Mouse (Mus musculus) layer of hippocampus, adult 11-12 months (tissue): Measurements from ENCODE around the gene Dync1i1.

Experiments
- DNase-seq: peaks from one replicate; pipeline ENCODE4 v3.0.0; 2022; ENCODE audit warnings: low spot score

Gene Dync1i1

DNA sequence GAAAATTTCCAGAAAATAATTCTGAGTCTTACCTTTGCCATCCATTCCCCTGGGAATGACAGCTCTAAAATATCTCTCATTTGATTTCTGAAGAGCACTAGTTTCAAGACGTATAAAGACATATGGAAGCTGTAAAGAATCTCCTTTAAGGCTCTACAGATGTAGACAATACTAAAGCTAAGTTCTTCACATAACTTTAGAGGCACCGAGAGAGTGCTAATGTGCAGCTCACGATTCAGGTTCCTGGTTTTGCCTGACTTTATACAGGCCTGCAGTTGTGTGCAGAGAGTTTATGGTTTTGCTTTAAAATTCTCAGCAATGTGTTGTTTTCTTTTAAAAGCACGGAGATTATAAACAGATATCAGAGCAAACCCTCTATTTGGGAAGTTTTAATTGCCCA, 242.1 kb downstream of the Dync1i1 start:
- DNase-seq: no peak

DNA sequence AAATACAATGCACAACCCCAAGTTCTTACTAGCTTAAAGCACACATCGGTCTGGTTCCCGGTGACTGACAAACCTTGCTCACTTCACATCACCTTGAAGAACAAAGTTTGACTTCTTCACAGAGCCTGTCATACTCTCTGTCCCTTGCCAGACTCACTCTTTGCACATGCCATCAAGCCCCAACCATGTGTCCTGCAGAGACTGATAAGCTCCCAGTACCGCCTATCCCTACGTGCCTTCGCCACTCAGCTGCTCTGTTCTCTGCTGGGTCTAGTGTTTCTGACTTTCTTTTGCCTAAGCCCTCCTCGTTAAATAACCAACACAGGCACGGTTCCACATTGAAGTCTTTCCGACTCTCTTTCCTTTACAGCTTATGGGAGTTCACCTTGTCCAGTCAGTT, 244.2 kb downstream of the Dync1i1 start:
- DNase-seq: no peak

DNA sequence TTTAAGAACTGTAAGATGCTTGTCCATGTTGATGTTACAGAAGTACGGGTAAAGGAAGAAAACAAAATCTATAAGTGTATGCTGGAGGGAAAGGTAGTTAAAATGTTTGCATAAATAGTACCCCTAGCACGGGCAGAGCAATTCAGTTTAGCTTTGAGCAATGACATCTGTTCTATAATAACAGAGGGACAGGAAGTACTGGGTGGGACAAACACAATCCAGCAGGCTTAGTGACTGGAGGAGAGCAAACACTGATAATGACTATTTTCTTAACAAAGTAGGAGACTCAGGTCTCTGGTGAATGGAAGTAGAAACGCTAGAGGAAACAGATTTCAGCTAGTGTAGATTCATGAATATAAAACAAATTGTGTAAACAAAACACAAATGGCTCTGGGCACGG, 250.8 kb downstream of the Dync1i1 start:
- DNase-seq: no peak

DNA sequence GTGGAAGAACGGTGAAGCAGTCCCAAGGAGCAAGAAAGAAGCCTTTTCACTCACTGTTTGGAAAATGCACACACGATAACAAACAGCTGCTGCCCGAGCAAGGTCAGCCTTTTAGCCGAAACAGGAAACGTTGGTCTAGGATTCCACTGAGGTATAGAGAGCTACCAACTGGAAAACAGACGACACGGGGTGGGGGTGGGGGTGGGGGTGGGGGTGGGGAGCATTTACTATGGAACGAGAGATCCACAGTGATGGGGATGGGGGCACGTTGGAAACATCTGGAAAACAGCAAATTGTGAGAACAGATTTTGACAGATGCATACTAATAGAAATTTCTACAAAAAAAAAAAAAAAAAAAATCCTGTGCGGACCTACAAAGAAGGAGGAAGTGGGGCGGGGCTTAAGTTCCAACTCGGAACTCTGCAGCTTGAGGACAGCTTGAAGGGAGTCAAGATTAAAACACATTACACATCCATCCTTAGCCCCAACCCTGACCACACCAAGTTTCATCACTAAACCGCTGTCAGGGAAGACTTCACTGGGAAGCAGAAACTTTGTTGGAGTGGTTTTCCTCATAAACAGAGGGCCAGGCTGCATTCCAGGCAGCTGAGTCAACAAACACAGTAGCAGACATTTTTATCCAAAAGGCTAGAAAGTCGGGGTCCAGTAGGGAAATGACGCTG, 251.9 kb downstream of the Dync1i1 start:
- no peak for DNase-seq

DNA sequence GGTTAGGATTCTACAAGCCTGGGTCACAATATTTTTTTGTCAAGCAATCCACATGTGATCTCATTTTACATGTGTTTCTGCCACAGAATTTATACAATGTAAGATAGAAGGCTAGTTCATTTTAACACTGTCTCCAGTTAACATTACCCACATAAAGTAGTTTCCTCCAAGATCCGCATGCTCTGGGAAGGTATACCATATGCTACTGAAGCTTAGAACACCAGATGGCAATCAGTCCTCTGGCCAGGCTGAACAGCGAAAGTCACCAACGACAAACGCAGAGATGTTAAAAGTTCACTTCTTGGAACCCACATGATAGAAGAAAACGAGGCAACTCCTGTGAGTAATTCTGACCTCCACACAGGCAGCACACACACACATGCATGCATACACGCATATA, 265.8 kb downstream of the Dync1i1 start:
- DNase-seq: no peak

DNA sequence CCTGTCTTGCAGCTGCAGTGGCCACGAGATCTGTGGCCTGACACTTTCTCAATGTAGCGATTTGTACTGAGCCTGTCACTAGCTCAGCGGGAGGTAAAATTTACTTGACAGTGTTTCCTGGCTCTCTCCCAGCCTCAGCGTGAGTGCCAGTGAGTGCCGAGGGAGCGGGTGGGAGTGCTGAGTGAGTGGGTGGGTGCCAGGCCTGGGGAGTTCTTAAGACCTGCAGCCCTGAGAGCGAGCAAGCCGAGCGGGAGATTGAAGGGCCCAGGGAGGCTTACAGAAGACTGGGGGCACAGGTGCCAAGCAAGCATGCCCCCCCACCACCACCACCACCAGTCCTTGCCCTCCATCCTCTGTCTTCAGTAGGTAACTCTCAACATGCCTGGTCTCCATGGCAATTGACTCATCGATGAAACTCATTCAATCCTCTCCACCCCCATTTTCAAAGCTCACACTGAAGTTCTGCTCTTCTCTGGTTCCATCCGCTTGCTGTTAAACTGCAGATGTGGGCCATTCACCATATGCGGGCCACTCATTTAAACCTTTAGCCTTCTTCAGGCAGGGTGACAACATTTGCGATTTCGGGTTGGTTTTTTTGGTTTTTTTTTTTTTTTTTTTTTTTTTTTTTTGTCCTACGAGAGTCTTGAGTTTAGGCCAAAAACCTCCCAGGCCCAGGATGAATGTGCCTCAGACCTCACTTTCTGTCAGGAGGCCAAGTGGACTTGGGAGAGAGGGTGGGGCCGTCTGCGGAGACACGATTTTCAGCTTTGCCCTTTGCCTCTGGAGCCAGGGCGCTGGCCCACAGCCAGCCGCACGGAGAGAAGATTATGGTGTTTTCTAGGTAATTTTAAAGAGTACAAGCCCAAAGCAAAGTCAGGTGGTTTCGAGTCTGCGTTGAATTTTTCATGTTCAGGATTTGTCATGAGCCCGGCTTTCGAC, 266.6 kb downstream of the Dync1i1 start:
- DNase-seq: peak; percentile 40

DNA sequence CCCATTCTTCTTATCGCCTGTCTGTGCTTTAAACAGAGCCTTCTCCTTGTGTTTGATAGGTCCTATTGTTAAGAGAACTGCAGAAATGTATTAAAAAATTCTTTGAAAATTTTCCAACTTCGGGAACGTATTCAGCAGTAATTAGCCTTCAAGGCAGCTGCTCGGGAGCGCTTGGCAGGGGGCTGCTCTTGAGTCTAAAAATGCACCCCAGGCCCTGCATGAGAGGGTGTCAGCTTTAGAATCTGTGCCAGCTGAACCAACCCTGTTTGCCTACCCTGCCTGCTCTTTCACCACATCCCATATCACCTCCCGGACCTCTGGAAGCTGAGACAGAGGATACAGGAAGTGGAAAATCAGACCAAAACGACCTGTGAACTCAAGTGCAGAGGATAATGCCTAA, 267.6 kb downstream of the Dync1i1 start:
- no peak for DNase-seq

DNA sequence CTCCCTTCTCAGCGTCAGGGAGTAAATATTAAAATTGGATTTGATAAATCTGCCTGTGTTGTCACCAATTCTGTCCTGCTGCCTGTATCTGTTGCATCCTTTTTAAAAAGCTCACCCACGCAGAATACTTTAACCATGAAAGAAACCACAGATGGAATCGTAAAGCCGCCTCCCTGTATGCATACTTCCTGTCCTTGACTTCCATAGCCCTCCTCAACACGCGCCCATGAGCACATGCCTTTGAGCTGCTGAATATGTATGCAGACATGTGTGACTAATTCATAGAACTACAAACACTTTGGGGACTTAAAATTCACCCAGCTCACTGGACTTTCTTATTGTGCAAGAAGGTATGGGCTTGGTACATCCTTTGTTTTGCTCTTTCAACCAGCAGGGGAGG, 272.1 kb downstream of the Dync1i1 start:
- DNase-seq: no peak

DNA sequence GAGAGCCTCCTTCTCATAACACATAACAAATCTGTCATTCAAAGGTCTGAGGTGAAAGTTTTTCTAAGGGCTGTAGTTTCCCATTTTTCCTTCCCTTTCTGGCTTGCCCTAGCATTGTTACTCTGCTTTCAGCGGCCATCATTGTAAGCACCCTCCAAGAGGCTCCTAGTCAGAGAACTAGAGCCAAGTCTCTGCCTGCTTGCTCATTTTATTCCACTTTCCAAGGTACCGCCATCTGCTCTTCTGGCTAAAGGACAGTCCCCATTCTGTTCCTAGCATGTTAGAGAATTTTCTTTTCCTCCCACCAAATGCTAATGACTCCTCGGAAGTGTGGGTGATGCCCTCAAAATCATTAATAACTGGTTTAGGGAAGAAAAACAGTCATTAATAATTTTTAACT, 276.6 kb downstream of the Dync1i1 start:
- DNase-seq: no peak

DNA sequence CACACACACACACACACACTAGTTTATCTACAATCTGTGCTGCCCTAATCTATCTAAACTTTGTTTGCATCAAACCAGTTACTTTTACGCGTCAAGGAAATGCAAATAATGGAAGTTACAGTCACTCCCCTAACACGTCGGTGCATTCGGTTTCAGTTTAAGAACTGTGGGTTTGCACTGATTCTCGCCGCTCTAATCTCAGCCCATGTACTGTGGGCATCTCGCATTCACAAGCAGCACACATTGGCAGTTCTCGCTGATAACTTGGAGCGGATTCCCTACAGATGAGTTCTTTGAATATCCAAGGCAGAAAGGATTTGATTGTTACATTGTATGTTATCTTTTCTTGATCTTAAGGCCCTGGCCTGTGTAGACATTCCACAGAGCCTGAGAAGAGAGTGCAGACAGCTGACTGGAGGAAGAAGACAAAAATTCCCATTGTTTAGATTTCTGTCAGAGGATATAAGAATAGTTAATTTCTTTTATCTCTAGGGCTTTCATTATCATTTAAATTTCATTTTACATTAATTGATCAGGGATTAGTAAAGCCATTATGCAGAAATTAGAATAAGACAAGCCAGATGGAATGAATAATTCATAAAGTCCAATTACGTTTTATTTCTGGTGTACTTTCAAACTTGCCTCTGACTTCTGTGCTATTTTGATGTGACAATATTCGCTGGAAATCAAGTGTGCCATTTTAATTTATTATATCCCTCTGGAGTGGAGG, 279.5 kb downstream of the Dync1i1 start:
- DNase-seq: no peak

DNA sequence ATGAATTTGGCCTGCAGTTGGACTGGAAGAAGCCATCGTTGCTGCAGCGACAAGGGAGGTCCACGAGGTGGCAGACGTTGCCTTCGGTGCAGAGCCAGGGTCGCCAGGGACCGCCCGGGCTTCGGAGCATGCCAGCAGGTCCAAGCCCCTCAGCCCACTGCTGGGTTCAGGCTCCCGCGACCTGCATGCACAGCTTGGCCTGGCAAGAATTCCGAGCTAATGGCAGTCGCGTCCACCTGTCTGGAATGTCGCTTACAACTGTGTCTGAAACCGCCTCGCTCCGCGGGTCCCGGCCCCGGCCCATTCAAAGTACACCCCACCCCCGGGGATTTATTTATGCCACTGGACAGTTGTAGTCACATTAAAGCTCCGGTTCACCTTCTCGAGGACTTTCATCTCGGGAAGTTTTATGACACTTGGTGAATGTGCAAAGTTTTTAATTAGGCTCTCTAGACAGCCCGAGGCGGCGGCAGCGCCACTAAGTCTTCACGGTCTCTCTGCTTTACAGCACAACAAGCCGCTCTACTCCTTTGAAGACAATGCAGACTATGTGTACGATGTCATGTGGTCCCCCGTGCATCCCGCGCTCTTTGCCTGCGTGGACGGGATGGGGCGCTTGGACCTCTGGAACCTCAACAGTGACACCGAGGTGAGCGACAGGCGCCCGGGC, 280.5 kb downstream of the Dync1i1 start:
- DNase-seq: peak; percentile 72

DNA sequence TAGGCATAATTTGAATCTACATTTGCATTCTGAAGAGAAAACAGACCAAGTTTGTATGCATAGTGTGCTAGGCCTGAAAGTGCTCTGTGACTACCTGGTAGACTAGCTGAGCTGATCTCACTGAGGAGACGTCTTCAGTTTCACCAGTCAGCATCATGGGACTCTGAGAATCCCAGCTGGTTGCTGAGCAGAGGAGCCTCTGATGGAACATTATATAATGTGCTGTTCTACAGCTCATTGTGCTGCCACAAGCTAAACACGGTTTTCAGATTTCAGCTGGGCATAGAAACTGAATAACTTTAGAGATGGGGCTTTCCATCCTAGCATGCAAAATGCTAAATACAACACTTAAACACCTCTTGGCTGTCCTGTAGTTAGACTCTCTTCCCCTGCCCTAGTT, 285.9 kb downstream of the Dync1i1 start:
- DNase-seq: no peak

DNA sequence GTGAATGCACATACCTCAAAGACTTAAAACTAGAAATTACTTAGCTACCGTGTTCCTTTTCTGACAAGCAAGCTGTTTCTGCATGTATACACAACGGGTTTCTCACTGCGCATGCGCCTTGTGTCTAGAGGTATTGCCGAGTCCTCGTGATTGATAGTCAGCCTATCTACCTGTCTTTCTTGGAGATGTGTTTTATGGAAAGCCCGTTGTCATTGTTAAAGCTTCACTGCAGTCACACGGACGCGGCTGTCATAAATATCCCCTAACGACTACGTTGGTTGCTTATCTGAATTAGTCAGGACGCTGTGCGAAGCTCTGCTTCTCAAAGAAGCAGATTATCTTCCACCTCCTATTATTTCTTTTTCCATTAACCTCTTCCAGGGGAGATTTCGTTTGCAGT, 290.2 kb downstream of the Dync1i1 start:
- no peak for DNase-seq

DNA sequence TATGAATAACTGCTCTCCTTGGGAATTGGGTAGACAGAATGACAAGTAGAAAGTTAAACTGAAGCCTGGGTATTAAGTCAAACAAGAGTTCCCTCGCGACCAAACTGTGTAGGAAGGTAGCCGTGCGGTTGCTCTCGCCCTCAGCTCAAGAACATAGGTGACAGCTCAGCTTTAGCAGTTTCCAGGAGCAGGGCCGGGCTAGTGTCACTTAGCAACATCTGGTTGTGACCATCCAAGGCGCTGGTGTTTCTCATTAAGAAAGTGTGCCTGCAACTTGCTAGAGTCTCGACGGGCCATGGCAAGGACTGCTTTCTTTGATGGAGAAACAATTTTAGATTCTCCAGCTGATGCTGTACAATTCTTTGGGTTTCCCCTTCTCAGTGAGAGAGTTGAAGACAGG, 291.5 kb downstream of the Dync1i1 start:
- DNase-seq: no peak

DNA sequence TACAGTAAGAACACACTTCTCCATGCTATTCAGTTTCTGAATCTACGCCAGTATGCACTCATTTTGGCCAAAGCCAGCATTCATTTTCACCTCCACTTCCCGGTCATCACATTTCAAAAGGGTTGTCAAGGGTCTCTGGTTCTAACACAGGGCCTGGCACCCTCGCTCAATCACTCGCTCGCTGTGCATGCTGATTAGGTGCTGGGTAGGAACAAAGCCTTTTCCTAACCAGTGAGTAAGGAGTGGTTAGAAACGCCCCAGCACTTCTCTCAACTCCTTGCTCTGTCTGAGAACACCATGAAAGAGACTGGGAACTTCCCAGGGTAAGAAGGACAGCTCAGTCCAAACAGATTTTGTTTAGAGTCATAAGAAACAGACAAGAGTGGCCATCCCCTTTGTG, 298.5 kb downstream of the Dync1i1 start:
- DNase-seq: no peak

DNA sequence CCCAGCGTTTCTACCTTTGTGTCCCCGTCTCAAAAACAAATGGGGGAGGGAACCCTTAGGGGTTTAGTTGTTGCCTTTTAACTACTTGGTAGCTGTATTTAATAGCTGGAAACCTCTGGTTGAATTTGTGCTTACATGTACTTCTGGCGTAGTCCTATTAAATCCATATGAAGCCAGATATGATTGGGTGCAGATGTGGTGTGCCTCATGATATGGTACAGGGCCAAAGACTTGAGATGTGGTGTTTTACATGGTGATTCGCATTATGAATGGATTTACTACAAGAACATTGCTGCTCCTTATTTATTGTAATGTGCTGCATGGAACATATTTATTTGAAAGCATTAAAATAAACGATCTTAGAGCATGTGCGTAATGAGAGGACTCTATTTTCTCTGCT, 302.2 kb downstream of the Dync1i1 start:
- no peak for DNase-seq

DNA sequence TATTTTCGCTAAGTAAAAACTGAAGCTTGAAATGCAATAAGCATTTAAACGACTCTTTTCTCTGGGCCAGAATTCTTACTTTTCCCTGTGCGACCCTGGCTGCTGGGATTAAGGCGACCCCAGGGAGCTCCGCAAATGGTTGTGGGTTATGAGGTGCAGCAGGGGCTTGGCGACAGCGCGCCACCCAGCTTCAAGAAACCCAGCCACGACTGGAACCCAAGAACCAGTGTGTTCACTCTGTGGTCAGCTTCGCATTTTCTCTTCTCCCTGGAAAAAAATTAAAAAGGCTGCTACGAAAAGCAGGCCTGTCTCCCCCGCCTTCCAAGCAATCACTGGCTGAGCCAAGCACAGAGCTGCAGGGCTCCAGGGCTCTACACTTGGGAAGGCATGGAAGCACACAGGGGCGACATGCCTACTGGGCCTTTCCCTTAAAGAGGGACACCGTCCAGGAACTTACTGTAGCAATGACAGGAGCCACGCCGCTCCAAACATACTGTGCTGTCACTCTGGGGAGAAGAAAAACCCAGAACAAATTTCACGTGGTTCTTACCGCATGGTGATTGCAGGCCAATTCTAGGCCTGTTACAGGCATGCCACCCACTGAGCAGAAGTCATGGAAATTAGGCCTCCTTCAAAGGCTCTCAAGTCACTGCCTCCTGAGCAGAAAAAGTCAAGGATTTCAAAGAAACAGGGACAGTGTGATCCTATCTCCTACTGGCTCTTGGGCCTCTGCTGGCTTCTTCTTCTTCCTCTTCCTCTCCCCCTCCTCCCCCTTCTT, 313.5 kb downstream of the Dync1i1 start:
- DNase-seq: no peak

DNA sequence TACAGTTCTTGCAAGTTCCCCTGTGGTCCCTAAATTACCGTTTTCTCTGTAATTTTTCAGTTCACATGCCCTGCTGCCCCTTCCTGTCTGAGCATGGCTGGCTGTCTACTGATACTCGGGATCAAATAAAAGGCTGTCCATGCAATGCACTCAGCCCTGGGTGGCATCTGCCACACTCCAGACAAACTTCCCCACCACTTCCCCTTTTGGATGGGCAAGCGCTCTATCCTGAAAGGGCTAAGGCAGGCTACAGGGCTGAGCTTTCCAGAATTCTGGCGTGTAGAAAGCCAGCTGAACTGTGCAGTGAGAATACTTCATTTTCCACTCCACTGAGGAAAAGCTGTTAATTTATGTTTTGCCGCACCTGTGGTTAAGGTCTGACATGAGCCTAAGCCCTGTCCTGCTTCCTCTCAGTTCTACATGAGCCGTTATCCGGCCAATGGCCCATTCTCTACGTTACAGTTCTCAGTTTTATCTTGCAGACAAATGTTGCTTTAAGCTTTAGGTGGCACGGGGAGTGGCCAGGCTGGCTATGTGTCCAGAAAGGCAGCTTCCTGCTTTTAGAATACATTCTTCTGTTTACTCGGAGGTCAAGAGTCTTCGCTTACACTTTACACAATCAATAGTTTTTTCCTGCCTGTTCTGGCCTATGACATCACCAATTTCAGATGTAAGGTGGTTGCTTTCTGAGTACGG, 321.4 kb downstream of the Dync1i1 start:
- DNase-seq: no peak

DNA sequence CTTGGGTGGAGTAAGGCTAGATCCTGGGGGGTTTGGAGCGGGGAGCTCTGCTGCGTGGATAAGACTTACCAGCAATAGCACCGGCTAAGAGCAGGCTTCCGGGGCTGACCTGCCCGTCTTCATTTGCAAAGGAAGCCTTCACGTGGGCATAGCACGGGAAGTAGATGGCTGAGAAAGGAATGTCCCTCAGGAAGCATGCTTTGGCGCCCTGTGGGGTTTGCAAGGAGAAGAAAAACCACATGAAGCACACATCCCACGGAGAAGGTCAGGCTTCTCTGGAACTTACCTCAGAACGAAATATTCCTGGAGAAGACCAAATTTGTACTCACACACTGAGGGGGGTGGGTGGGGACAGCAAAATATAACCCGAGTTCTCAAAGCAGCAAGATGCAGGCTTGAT, 327.3 kb downstream of the Dync1i1 start:
- no peak for DNase-seq

DNA sequence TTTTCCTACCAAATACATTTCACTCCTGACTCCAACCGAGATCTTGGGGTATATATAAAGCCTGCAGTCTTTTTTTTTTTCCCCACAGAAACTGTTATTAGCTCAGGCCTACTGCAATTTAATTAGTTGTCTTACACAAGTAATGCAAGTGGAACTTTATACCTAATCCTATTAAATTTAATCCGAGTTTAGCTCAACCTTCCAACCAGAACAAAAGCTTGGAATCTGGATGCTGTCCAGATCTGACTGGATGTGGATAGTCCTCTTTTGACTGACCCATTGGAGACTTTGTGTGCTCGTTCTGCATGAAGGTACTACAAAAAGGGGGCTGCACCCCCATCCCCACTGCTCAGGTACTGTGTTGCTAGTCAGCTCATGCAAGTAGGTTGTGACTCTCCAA, 328.5 kb downstream of the Dync1i1 start:
- no peak for DNase-seq

DNA sequence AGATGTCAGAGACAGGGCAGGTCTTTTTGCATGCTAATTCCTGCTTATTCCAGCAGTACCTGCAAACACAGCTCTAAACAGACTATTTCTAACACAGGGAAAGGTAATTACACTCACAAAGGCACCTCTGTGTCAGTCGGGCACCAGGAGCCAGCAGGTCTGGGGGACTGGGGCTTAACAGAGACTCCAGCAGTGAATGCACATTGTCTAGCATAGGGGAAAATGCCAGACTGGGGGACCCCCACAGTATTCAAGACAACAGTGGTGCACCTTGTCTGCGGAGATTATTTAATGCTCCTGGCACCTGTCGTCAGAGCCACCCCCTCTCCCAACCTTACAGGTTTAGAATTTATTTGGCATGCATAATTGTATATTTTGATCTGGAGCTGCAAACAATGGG, 333.1 kb downstream of the Dync1i1 start:
- no peak for DNase-seq
